Mouse (Mus musculus) layer of hippocampus, postnatal 14 days (tissue): Measurements from ENCODE around the gene Lrp1. TPM values are rescaled to one million over a fixed set of nuclear protein-coding genes. Genes with fewer than 3 reads are reported as not detected.
"Not testable (repeated sequence)": the region's sequence is repeated elsewhere in the genome, so short reads cannot be mapped to it uniquely, and the experiment has no call there.

Source experiments
- DNase-seq, 2 experiments: peaks; one replicate each; pipeline ENCODE4 v3.0.0; 2021 to 2022; ENCODE audit warnings: low spot score in 2 of 2, mixed read lengths in 1 of 2
- long read RNA-seq, 2 experiments: library from polyadenylated mRNA; stranded (forward); transcript quantifications; one replicate each; pipeline ENCODE4 v2.0.0; 2021
- total RNA-seq, 2 experiments: library from RNA; stranded (reverse); gene quantifications; 2 replicates each; pipeline ENCODE4 v1.2.3; 2021

The Lrp1 gene
- total RNA-seq: 100 to 1,000 TPM; 287 to 301 TPM
- long read RNA-seq, experiment 1, partial matches to known transcripts: 40 of 42 reads
- long read RNA-seq, experiment 1, other reads (novel, unspliced or antisense): 1 of 42 reads
- long read RNA-seq, experiment 2, partial matches to known transcripts: 42 of 44 reads
- long read RNA-seq, experiment 2, other reads (novel, unspliced or antisense): 2 of 44 reads

DNA sequence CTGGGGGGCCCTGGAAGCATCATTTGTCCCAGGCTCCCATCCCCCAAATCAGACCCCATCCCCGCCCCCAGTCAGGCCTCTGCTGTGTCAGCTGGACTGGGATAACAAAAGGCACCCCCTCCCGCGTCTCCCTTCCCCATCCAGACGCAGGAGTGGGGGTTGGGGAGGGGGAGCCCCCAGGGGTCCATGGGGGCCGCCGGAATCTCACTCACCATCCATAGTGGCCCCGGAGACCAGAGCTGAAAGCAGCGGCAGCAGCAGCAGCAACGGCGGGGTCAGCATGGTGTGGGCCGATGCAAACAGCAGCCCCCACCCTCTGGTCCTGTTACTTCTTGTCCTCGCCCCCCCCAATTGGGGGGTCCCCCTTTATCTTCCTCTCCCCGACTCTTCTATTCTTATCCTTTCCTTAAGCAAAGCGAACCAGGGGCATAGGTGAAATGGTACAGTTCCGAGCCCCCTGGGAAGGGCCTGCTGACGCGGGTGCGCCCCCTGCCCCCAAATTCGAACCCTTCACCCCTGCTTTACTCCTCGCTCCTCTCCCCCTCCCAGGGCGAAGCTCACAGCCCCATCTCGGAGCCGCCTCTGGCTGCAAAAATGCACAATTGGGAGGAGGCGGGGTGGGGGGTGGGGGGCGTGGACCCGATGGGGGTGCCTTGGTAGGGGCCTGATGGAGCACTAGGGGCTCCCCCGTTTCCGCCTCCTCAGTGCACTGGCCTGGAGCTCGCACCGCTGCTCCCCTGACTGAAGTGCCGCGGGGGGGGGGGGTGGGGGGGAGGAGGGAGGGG, at the start of gene Lrp1:
Gene Lrp1, minus strand, starts transcription at position 743 of the 785 bp plus-strand sequence.
- DNase-seq: peak in 1 of 2 experiments; percentile 55

- DNase-seq: no peak
Measured at GRCm38 (mm10) chr10:127670185-127670584, 49.2 kb upstream of the Lrp1 start.

DNA sequence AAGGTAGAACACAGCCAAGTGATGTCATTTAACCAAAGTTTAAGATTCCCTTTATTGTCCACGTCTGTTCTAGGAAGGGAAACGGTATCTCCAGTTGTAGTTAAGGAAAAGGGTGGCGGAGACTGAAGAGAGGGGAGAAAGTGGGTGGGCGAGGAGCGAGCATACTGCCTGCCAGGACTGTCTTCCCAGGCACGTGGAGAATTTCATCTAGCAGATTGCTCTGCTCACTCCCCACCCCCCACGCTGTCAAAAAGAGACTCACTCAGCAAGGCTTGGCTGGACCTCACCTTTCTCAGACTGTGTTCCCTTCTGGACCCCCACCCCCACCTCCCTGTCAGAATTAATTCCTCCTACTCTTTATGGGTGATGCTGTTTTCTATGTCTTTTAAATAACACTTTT, 48.2 kb upstream of the Lrp1 start:
- DNase-seq: peak in 1 of 2 experiments; percentile 63

DNA sequence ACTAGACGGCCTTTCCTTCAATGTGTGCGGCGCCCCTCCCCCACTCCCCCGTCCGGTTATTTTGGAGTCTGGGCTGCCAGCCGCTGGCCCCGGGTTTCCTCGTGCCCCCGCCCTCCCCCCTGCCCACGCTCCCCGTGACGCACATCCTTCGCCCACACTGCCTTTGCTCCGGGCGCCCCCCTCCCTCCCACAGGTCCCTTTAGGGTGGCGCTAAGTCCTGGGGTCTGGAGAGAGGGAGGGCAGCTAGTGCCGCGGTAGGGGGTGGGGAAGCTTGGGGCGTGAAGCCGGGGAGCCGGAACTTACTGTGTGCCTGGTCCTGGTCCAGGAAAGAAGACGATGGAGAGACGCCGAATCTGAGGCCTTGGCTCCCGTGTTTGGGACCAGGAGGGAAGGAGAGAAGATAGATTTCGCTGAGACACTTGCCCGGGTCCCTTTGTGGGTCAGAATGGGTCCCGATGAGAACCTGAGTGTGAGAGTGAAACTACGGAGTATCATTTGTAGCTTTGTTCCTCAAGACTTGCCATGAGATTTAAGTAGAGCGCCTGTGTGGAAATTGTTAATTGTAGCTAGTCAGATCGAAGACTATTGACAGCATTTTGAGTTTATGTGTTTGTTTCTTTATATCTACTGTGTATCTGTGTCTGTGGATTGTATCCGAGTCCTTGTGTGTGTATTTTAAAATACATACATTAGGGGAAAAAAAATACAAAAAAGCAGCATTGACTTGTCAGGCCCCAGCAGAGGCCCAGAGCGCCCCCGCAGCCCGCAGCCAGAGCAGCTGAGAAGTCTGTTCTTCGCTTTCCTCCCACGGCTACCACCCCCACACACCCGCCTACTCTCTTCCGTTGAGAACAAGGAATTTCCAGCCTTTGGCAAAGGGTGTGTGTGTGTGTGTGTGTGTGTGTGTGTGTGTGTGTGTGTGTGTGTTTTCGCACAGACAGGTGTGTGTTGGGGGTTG, 47.4 kb upstream of the Lrp1 start, which contains the start of gene Nab2:
Gene Nab2, minus strand, starts transcription at position 476 of the 958 bp plus-strand sequence.
- DNase-seq: peak; percentile 54 to 73

DNA sequence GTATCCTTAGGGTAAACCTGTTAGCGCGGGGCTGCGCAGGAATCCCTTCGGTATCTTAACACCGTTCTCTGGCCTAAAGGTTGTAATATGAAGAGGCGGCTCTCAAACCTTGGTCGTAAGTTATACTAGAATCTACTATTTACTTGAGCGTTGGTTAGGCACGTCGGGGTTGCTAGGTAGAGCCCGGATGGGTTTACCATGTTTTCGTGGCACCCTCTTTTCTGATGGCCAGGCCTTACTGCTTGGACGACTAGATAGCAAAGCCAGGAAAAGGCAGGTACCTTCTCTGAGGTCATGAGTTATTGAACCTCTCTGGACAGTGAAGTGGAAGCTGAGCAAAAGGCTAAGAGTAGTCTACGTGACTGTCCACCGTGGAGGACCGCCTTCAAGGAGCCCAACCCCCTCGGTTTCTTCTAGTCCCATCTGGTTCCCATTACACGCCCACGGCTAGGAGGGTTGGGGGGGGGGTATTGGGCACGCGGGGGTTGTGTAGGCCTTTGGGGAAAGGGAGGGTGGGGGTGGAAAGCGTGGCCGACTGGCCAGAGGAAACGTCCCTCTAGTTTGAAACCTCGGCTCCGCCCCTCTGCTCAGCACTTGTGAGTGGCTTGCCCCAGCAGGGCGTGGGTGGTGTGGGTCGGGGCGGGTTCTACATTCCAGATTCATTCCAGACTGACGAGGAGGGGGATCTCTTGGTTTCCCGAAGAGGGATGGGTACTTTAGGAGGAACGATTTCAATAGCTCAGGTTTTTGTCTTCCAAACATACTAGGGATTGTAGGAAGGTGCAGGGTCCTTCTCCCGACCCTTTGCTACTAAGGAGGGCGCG, 46.5 kb upstream of the Lrp1 start:
- DNase-seq: peak; percentile 64 to 65

GRCm38 (mm10) chr10:127666501-127667268, 45.7 kb upstream of the Lrp1 start, which contains the start of gene Nemp1:
Gene Nemp1, plus strand, starts transcription at chr10:127666901.
- DNase-seq: peak; percentile 59 to 69

DNA sequence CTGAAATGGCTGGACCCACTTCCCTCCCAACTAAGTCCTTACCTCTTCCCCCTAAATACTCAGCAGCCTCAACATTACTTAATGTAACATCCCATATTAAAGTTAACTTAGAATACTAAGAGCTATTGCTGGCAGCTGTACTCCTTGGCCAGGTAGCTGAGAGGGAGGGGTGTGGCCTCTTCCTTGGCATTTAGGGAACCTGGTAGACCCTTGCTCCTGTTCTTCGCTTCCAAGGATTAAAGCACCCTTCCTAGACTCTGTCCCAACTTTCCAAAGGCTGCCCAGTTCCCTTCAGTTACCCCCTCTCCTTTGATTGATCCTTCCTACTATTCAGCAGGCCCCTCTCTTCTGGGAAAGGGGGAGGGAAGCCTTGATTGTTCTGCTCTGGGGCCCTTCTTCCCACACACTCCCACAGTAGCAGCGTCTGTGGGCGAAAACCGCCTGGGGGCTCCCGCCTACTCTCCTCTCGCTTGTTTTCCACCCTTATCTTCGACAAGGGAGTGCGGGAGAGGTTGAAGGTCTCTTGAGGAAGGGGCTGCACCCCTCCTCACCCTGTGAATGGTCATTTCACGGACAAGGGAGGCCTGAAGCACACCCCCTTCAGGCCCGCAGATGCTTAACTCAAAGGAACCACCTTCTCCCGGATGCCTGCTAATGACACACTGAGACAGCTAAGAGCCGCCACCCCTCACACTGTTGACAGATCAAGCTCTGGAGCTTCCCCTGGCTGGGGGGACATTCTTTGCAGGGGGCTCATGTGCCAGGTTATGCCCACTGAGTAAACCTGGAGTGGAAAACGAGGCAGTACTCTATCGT, 44.6 kb upstream of the Lrp1 start:
- DNase-seq: no peak

GRCm38 (mm10) chr10:127664891-127665290, 43.9 kb upstream of the Lrp1 start:
- DNase-seq: no peak

GRCm38 (mm10) chr10:127664166-127664565, 43.2 kb upstream of the Lrp1 start:
- no peak for DNase-seq

- DNase-seq: no peak
Measured at GRCm38 (mm10) chr10:127663590-127663989, 42.6 kb upstream of the Lrp1 start.

DNA sequence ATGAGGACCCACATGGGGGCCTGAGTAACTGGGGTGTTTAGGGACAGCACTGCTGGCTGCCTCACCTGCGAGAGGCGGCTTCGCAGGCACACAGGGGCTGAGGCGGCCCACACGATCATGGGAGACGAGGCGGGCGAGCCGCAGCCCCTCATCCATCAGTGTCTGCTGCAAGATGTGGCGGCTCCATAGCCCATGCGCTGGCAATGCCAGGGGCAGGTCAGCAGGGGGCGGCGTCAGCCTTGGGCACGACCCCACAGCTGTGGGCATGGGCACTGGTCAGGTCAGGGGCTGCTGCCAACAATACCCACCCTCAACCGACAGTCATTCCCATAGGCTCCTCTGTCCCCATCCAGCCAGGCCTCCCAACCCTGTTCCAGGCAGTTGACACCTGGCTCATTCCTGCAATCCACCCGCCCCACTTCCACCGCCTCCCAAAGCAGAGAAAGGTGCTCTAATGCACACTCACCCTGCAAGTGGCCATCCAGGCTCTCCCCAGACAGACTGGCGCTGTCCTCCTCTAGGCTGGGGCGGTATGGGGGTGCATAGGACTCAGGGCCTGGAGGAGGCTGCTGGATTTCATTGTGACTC, 41.8 kb upstream of the Lrp1 start:
- no peak for DNase-seq

DNA sequence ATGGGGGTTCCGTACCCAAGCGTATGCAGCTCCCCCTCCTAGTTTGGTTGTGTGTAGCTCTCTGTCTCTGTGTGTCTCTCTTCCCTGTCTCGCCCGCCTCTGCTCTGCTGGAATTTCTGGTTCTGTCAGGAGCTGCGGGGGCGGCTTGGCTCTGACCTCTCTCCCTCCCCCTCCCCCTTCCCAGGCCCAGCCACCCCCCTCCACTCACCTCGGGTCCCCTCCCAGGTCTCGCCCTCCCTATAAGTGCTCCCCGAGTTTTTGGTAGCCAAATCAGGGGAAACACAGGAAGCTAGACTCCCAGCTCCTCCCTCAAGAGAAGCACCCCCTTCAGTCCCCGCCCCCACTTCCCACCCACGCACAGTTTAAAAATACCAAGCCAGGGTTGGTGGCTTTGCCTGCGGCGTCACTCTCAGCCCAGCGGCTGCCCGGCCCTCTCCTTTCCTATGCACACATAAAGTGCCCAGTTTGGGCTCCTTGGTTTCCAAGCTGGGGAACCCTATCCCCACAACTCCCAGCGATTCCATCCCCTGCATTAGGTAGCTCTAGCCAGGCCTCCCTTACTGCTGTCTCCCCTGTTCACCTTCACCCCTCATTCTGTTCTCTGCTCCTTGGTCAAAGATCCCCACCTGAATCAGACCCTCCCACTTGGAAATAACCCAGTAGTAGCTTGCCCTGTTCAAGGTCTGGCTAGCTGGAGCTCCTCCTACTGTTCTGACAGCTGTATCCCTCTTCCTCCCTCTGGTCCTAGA, 41.1 kb upstream of the Lrp1 start:
- no peak for DNase-seq

DNA sequence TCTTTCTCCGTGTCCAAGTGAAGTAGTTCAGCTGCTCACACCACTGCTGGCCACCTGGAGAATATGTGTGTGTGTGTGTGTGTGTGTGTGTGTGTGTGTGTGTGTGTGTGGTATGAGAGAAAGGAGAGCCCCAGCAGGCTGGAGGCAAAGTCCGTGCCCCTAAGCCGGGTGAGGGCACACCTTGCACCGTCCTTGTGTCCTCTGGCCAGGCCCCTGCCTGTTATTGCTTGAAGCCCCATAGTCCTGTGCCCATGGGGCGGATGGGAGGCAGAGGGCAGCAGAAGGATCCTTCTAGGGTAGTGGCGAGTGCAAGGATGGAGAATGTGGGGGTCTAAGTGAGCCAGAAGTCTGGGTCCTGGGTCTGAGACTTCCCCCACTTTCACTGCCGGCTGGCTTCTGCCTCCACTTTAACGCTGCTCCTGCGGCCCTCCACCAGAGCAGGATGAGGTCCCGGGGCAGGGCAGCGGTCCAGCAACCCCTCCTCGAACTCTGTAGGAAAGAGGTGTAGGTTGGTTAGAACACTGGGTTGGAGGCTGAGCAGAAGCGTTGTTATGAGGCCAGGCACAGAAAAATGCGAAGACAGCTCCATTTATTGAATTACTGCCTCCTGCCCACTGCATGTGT, 40.5 kb upstream of the Lrp1 start:
- DNase-seq: no peak

GRCm38 (mm10) chr10:127659551-127659950, 38.6 kb upstream of the Lrp1 start:
- no peak for DNase-seq

GRCm38 (mm10) chr10:127658076-127658475, 37.1 kb upstream of the Lrp1 start:
- no peak for DNase-seq

DNA sequence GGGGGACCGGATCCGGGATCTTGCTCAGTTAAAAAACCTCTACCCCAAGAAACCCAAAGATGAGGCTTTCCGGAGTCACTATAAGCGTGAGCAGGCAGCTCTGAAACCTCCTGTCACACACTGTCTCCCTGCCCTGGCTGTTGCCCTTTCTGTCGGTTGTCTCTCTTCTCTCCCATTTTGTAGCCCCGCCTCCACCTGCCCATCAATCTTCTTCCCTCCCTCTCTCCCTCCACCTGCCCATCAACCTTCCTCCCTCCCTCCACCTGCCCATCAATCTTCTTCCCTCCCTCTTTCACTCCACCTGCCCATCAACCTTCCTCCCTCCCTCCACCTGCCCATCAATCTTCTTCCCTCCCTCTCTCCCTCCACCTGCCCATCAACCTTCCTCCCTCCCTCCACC, 36.7 kb upstream of the Lrp1 start:
- not testable (repeated sequence) for DNase-seq

GRCm38 (mm10) chr10:127654970-127655579, 34.1 kb upstream of the Lrp1 start:
- no peak for DNase-seq
